Mouse (Mus musculus): ENCODE measurements around the gene Prm2.

Gene Prm2

DNA sequence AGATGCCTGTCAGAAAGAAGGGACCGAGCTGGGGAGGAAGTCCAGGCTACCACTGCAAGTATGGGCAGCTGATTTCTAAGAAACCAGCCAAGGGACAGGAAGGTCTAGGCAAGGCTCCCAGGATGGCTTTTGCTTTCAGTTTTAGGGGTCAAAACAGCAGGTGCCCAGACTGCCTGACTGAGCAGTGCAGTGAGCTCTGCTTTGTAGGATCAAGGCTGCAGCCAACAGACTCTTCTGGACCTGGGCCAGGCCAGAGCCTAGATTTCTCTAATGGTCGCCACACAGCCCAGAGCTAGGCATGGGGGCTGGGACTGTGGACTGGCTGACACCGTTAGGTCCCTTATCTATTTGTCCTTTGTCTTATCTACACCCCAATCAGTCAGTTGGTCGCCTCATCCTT lies 21.2 kb downstream of the Prm2 start:
- no peak for DNase-seq (ENCODE audit: low spot score)

GRCm38 (mm10) chr16:10773543-10773942 lies 22.4 kb downstream of the Prm2 start:
- DNase-seq (ENCODE audit: low spot score), result no peak

DNA sequence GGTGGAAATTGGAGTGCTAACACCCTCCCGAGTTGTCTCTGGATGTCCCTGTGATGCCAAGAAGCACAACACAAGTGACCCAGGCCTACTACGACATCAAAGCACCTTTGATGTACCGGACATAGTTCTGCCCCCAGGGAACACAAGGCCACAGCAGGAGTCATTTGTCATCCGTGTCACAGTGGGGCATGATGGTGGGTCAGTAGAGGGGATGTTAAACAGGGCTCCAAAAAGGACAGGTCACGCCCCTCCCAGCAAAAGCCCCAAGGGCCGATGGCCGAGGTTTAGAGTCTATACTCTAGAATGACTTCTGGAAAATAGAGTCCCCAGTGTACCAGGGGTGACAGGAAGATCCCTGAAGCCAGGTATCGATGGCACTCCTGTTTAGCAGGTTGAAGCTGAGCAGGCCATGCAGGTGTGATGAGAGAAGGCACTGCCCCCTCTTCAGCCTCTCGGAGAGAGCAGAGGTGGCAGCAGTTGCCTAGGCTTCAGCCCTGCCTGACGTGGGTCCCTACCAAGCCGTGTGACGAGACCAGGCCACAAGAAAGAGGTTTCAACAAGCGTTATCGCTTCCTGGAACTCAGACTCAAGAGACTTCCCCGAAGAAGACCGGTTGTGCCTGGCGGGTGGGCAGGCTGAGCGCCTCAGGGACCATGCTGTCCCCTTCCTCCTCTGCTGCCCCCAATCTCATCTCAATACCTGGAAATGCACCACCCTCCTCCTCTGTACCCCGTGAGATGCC lies 24.0 kb downstream of the Prm2 start:
- DNase-seq (ENCODE audit: low spot score), result no peak

DNA sequence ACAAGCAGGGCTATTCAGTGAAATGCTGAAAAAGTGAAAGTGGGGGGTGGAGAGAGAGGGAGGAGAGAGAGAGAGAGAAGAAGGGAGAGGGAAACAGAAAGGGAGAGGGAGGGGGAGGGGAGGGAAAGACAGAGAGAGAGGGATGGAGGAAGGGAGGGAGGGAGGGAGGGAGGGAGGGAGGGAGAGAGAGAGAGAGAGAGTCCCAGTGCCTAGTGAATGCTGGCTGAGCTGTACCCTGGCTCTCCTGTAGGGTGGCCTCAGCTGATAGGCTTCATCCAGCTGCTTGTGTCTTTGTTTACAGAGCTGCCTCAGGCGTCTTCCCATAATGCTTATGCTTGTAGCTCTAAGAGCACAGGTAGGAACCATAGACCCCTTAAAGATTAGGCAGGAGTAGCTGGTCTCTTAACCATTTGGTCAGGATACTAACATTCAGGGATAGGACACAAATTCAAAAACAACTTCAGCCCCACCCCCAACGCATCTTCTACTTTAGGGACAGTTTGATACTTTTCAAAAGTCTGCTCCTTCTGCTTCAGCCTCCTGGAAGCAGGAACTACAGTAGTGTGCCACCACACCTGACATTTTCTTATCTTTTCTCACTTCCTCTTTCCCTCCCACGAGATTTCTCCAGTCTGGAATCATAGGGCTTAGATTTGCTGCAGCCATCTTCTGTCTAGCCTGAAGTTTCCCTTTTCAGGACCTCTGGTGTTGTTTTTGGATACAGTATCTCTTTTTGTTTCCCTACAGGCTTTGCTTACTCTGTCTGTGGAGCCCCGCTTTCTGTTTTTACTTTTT lies 25.2 kb downstream of the Prm2 start:
- DNase-seq (ENCODE audit: low spot score), result no peak

DNA sequence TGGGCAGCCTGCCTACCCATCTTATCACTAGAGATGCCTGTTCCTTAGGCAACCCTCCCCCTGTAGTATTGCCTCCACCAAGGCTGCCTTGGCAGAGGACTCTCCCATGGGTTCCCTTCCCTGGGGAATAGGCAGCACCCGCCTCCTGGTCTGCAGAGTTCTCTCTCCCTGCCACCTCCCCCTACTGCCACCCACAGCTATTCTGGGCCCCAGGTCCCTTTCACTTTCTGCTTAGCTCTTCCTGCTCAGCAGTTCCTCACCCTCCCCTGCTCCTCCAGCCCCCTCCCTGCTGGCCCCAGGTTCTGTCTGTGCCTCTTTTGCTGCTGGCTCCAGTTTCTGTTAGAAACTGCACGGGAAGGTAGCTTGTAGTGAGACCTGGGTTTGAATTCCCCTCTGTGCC lies 26.3 kb downstream of the Prm2 start:
- peak; percentile 22 for DNase-seq (ENCODE audit: low spot score)

DNA sequence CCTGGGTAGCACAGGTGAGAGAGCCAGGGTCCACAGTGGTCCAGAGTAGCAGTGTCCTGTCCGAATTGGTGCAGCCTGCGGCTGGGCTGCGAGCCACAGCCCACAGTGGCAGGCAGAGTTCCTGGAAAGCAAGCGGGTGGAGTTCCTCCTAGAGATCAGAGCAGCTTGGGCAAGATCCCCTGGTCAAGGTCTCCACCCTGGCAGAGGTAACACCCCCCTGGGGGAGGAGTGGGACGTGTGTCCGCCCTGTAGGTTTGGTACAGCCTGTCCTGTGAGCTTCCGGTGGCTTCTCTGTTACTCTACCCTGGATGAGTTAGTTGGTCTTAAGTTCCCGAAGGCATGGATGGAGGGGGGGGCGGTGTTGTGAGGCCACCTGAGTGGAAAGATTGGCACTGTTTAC lies 27.1 kb downstream of the Prm2 start:
- DNase-seq (ENCODE audit: low spot score), result no peak

DNA sequence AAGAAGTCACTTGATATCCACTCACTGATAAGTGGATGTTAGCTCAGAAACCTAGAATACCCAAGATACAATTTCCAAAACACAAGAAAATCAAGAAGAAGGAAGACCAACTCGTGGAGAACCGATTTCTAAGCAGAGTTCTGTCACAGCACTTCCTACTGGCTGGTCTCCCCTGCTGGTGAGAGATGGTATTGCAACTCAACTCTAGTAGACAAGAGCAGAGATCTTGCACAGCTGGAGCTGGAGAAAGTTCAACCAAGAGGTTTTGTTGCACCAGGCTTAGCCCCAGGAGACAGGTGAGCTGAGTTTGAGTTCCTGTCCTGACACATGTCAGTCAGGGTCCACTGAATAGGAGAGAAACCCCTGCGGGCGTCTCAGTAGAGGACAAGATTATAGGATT lies 28.8 kb downstream of the Prm2 start:
- peak; percentile 68 for DNase-seq (ENCODE audit: low spot score)

DNA sequence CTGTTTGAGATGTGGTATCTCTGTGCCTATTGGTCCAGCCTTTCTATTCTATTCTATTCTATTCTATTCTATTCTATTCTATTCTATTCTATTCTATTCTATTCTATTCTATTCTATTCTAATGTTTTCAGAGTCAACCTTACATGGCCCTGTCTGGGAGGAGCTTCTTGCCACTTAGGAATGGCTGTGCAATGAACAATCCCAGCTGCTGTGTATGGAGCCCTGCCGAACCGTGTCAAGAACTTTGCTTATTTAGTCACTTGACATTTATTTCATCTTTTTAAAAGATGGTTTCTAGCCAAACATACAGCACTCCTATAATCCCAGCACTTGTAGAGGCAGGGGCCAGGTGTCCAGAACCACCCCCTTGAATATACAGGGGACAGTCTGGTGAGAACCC lies 31.6 kb downstream of the Prm2 start:
- DNase-seq (ENCODE audit: low spot score), result no peak

DNA sequence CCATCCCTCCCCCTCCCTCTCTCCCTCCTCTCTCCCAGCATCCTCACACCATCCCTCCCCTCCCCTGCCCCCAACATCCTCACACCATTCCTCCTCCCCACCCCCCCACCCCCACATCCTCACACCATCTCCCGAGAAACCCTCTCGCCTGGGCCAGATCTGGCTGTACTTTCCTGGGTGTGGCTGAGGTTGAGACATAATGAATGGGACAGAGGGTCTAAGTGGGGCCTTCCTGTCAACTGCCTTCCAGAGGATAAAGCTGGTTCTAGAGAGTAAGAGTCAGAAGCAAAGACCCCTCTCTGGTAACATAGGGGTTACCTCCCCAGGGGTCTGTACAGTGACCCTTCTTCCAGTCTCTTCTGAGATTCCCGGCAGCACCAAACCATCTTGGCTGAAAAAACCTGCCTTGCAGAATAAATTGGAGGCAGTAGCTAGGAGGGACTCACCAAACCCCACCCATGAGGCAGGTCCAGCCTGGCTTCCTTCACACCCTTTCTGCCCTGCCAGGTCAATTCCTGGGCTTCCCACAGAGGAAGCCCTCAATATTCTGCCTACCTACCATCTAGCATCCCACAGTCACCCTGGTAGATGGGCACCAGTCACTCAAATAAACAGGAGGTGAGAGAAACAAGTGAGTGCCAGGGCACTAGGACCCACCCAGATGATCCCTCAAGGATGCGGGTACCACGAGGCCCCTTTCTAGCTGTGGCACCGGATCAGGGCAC lies 32.2 kb downstream of the Prm2 start:
- DNase-seq (ENCODE audit: low spot score), result no peak

DNA sequence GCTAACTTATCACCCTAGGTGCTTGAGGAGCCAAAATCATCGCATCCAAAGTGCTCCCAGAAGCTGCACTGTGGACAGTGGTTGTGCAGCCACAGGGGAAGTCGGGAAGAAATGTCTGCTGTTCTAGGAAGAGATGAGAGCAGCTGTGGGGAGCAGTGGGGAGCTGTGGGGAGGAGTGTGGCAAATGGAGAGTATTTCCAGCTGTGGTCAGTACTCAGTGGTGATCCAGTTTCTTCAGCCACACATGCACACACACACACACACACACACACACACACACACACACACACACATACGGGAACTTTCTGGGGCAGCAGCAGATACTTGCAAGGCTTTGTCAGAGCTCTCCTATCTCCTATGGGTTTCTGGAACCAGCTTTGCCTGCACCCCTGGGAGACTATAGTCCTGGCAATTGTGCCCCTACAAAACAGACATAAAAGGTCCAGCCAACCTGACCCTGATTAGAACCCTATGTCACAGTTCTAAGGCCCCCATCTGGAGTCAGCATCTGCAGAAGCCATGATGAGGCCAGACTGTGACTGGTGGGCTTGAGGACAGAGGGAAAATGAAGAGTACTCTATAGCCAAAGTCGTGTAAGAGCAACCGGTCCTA lies 33.3 kb downstream of the Prm2 start:
- no peak for DNase-seq (ENCODE audit: low spot score)

GRCm38 (mm10) chr16:10761182-10761581 lies 34.8 kb downstream of the Prm2 start:
- peak; percentile 40 for DNase-seq (ENCODE audit: low spot score)

DNA sequence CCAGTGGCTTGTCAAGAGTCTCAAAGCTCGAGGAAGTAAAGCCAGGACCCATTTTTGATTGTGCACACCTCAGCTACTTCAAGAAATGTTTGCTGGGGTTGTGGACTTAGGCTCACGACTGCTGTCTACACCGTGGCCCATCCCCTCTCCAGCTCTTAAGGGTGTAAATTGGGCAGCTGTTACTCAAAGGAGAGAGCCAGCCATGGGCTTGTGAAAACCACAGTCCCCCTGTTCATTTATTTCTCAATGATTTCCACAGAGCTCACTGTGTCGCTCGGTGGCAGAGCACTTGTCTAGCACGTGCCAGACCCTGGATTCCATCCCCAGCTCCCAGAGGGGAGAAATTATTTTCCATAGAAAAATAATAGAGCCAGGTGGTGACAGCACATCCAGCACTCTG lies 39.8 kb downstream of the Prm2 start:
- DNase-seq (ENCODE audit: low spot score), result no peak

- DNase-seq (ENCODE audit: low spot score), result peak; percentile 60
Observed at GRCm38 (mm10) chr16:10754521-10755296, 41.2 kb downstream of the Prm2 start.

GRCm38 (mm10) chr16:10749824-10750223 lies 46.1 kb downstream of the Prm2 start:
- DNase-seq (ENCODE audit: low spot score), result peak; percentile 80

DNA sequence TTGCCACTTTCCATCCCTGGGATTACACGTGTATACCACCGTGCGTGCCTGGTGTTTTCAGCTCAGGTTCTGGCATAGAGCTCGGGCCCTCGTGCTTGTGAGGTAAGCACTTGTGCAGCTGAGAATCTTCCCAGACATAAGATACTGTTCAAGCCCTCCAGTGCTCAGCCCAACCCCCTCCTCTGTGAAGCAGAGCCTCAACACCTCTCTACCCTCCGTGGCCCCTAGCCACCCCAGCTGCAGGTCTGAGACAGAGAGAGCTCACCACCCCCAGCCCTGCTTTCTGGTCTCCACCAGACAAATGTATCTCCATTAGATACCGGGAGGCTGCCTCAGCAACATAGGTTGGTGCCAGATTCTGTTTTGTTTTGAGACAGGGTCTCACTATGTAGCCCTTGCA lies 46.7 kb downstream of the Prm2 start:
- DNase-seq (ENCODE audit: low spot score), result no peak
